Mouse (Mus musculus) cortical plate, adult 2 months (tissue): ENCODE measurements around the gene Paf1.

Experiments used
- CTCF ChIP-seq: fragments of 200-500 bp; IDR thresholded peaks from 2 replicates; pipeline ENCODE4 v1.5.1; 2011; ENCODE audit warnings: mild to moderate bottlenecking, control low read depth, low read length; ENCODE audit not compliant: insufficient read depth; ENCODE audit errors: extremely low read depth
- POLR2A ChIP-seq: fragments of 200-500 bp; IDR thresholded peaks from 2 replicates; pipeline ENCODE4 v1.6.1; 2011; ENCODE audit warnings: mild to moderate bottlenecking, low read length, control low read depth; ENCODE audit not compliant: insufficient read depth; ENCODE audit errors: extremely low read depth

- TF ChIP-seq POLR2A (no peak), CTCF (no peak)
Observed at GRCm38 (mm10) chr7:28355221-28355620, 37.5 kb upstream of the Paf1 start.
